Mouse (Mus musculus): ENCODE measurements around the gene Pus10. TPM values are rescaled to one million over a fixed set of nuclear protein-coding genes. Genes with fewer than 3 reads are reported as not detected.
A peak's percentile ranks its signal among the peaks of the same experiment; 100 is the strongest.

Gene Pus10
- polyA plus RNA-seq, 1 experiment from 2014 or later: 19.3 TPM

DNA sequence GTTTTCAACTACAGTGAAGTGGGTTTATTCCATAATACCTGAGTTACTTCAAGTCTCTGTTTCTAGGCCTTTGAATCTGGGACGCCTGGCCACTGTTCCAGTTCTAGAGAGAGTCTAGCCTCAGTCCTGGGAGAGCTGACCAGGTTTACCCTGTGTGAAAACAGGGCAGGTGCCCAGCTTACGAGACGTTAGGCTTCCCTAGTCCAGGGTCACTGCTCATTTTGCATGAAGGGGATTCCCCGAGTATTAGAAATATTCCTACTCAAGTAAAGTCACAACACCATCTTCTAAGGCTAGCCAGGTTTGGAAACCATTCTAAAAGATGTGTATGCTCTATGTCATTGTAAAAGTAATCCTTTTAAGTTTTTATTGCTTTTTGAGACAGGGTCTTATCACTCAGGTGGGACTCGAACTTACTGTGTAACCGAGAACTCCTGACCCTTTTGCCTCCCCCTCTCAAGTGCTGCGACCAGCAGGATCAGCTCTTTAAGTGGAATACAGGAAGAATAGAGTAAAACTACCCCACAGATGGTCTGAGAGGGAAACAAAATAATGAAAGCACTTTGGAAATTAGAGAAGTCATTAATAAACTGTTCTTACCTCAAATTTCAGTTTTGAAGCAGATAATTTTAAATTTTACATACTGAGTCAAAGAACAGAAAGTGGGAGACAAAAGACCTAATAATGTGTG is 39.3 kb downstream of the Pus10 start:
- Histone ChIP-seq H3K9me3 (ENCODE audit: control insufficient read depth, low read length) (no peaks in the 10 kb centered on the region), H3K27me3 (ENCODE audit: control insufficient read depth, insufficient read depth, low read length) (no peaks in the 10 kb centered on the region), H3K36me3 (ENCODE audit: control insufficient read depth, insufficient read depth, low read length) (peaks cover 7% of the 10 kb centered on the region; the same call in 1 of the 2 replicates), H3K9ac (ENCODE audit: low read depth, low read length) (no peak overlapping the region), H3K4me1 (replicated peaks; ENCODE audit: control insufficient read depth, insufficient read depth, low read length) (no peaks in the 10 kb centered on the region), H3K4me3 (ENCODE audit: low read depth, low read length) (no peak overlapping the region), H3K27ac (ENCODE audit: low read depth, low read length) (no peak overlapping the region), H3K4me2 (replicated peaks; ENCODE audit: low read depth, low read length) (no peak overlapping the region)
- no peak for ATAC-seq (ENCODE audit: low FRiP score)
- DNase-seq (ENCODE audit: low spot score): no peak
- 87% methylated on average over 7 of the region's 7 CpGs for WGBS

DNA sequence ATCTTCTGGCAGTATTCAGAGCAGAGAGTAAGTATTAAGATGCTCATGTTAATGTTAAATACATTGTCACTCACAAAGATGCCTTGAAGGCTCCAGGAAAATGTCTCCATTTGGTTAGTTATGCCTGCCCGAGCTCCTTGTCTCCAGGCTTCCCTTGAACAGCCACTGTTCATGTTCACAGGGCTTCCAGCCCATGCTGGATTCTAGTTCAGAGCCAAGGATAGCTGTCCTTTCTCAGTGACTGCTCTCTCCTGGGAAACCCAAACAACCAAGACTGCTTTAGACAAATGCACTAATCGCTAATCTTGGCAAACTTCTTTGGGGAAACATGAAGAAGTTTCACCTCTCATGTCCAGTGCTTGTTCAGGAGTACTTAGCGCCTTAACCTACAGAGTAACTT is 46.8 kb downstream of the Pus10 start:
- WGBS: 89% methylated on average over 3 of the region's 3 CpGs
- Histone ChIP-seq H3K36me3 (ENCODE audit: control insufficient read depth, insufficient read depth, low read length) (peaks cover 11% of the 10 kb centered on the region; the same call in 1 of the 2 replicates), H3K4me3 (ENCODE audit: low read depth, low read length) (no peak overlapping the region)

DNA sequence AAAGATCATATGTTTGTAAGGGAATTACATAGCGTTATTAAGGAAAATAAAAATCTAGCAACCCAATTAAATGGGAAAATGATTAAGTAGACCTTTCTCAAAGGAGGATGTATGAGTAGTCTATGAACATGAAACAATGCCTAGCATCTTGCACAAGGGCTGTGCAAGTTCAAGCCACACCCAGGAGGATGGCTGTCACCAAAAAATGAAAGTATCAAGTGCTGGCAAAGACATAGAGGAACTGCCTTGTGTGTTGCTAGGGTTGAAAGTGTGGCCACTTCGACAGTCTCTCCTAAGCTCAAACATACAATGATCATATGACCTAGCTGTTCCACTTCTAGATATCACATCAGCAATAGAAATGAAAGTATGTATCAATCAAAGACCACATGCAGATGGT is 53.4 kb downstream of the Pus10 start:
- no peak overlapping the region for H3K4me2 ChIP-seq (replicated peaks; ENCODE audit: low read depth, low read length)
- no peak overlapping the region for H3K9ac ChIP-seq (ENCODE audit: low read depth, low read length)
- WGBS: 98% methylated on average over 2 of the region's 2 CpGs
- DNase-seq (ENCODE audit: low spot score) (no peak), ATAC-seq (ENCODE audit: low FRiP score) (no peak)
- H3K4me3 ChIP-seq (ENCODE audit: low read depth, low read length): no peak overlapping the region
- H3K9me3 ChIP-seq (ENCODE audit: control insufficient read depth, low read length): no peaks in the 10 kb centered on the region
- H3K4me1 ChIP-seq (replicated peaks; ENCODE audit: control insufficient read depth, insufficient read depth, low read length): no peaks in the 10 kb centered on the region
- peaks cover 4% of the 10 kb centered on the region; the same call in 1 of the 2 replicates for H3K36me3 ChIP-seq (ENCODE audit: control insufficient read depth, insufficient read depth, low read length)
- H3K27ac ChIP-seq (ENCODE audit: low read depth, low read length): no peak overlapping the region
- H3K27me3 ChIP-seq (ENCODE audit: control insufficient read depth, insufficient read depth, low read length): no peaks in the 10 kb centered on the region

More for the DNA sequence above, 46.8 kb downstream of the Pus10 start:
- ATAC-seq (ENCODE audit: low FRiP score): no peak
- H3K27ac ChIP-seq (ENCODE audit: low read depth, low read length): no peak overlapping the region
- DNase-seq (ENCODE audit: low spot score): no peak
- H3K9me3 ChIP-seq (ENCODE audit: control insufficient read depth, low read length): no peaks in the 10 kb centered on the region
- no peaks in the 10 kb centered on the region for H3K4me1 ChIP-seq (replicated peaks; ENCODE audit: control insufficient read depth, insufficient read depth, low read length)
- no peaks in the 10 kb centered on the region for H3K27me3 ChIP-seq (ENCODE audit: control insufficient read depth, insufficient read depth, low read length)
- no peak overlapping the region for H3K4me2 ChIP-seq (replicated peaks; ENCODE audit: low read depth, low read length)
- no peak overlapping the region for H3K9ac ChIP-seq (ENCODE audit: low read depth, low read length)

DNA sequence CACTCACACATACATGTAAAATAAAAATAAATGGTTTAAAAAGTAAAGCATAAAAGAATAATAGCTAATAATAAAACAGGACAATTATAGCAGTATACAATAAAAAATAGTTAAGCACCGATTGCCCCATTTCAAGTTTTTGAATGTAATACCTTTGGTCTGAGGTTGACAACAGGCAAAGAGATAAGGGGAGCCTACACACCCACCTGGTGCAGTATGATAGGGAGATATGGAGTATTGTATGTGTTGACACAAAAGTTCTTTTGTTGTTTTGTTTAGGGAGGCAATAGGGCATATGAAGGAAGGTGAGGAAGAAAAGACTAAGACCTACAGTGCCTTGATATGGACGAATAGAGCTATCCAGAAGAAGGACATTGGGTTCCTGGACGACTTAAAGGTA is 54.4 kb downstream of the Pus10 start:
- WGBS: 88% methylated on average over 3 of the region's 3 CpGs

DNA sequence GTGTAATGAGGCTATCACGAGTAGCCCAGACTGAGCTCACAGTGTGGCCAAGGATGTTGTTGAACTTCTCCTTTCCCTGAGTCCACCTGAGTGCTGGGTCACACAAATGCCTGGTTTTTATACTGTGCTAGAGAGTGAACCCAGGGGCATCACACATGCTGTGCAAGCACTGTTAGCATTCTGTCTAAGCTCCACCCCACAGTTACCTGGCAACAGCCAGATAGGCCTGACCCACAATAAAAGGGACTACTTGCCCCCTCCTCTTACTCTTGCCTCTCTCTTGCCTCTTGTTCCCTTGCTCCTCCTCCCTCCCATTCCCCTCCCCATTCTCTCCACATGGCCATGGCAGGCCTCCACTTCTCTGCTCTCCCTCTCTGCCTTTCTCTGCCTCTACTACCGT is 56.9 kb downstream of the Pus10 start:
- H3K9ac ChIP-seq (ENCODE audit: low read depth, low read length): no peak overlapping the region
- H3K4me3 ChIP-seq (ENCODE audit: low read depth, low read length): no peak overlapping the region
- ATAC-seq (ENCODE audit: low FRiP score) (peak; percentile 57; the same call in 1 of the 2 replicates), DNase-seq (ENCODE audit: low spot score) (no peak)
- no peaks in the 10 kb centered on the region for H3K27me3 ChIP-seq (ENCODE audit: control insufficient read depth, insufficient read depth, low read length)
- H3K9me3 ChIP-seq (ENCODE audit: control insufficient read depth, low read length): no peaks in the 10 kb centered on the region
- H3K27ac ChIP-seq (ENCODE audit: low read depth, low read length): no peak overlapping the region
- 14% methylated on average over 2 of the region's 2 CpGs for WGBS
- H3K4me2 ChIP-seq (replicated peaks; ENCODE audit: low read depth, low read length): no peak overlapping the region
- no peaks in the 10 kb centered on the region for H3K4me1 ChIP-seq (replicated peaks; ENCODE audit: control insufficient read depth, insufficient read depth, low read length)
- peaks cover 2% of the 10 kb centered on the region; the same call in 1 of the 2 replicates for H3K36me3 ChIP-seq (ENCODE audit: control insufficient read depth, insufficient read depth, low read length)

More for the DNA sequence above, 54.4 kb downstream of the Pus10 start:
- H3K27ac ChIP-seq (ENCODE audit: low read depth, low read length): no peak overlapping the region
- no peak overlapping the region for H3K4me3 ChIP-seq (ENCODE audit: low read depth, low read length)
- DNase-seq (ENCODE audit: low spot score) (no peak), ATAC-seq (ENCODE audit: low FRiP score) (no peak)
- no peaks in the 10 kb centered on the region for H3K4me1 ChIP-seq (replicated peaks; ENCODE audit: control insufficient read depth, insufficient read depth, low read length)
- H3K27me3 ChIP-seq (ENCODE audit: control insufficient read depth, insufficient read depth, low read length): no peaks in the 10 kb centered on the region
- no peak overlapping the region for H3K4me2 ChIP-seq (replicated peaks; ENCODE audit: low read depth, low read length)
- peaks cover 4% of the 10 kb centered on the region; the same call in 1 of the 2 replicates for H3K36me3 ChIP-seq (ENCODE audit: control insufficient read depth, insufficient read depth, low read length)
- H3K9me3 ChIP-seq (ENCODE audit: control insufficient read depth, low read length): no peaks in the 10 kb centered on the region
- no peak overlapping the region for H3K9ac ChIP-seq (ENCODE audit: low read depth, low read length)

DNA sequence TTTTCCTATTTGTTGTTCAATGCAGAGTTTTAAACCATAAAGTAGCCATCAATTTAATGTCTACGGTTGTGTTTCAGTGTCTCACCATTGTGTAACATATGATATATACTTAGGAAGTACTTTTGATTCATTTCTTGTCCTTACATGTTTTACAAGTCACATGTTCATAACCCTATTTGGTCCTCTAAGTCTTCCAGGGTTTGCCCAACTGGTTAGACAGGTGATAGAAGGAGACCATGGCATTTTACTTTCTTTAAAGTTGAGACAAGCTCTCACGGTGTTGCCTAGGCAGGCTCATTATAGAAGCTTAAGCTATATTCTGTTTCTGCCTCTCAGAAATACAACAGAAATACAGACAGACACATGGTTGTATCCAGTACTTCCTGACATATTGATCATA is 60.4 kb downstream of the Pus10 start:
- no peaks in the 10 kb centered on the region for H3K36me3 ChIP-seq (ENCODE audit: control insufficient read depth, insufficient read depth, low read length)

DNA sequence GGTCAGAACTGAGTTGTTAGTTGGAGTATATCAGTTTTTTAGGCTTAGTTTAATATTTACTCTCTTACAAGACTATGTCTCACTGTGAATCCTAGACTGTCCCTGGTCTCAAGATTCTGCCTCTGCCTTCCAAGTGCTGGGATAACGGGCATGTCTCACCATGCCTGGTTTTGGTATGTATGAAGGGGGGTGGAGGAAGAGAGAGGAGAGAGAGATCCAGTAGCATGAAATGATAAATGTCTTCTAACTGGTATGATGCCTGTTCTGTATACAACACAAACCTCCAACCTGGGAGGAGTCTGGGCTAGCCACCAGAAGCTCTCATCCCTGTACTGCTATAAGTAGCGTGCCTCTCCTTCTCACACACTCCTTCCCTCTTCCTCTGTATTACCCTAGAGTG is 61.0 kb downstream of the Pus10 start:
- Histone ChIP-seq H3K4me2 (replicated peaks; ENCODE audit: low read depth, low read length) (no peak overlapping the region), H3K27me3 (ENCODE audit: control insufficient read depth, insufficient read depth, low read length) (no peaks in the 10 kb centered on the region), H3K4me3 (ENCODE audit: low read depth, low read length) (no peak overlapping the region), H3K4me1 (replicated peaks; ENCODE audit: control insufficient read depth, insufficient read depth, low read length) (no peaks in the 10 kb centered on the region), H3K36me3 (ENCODE audit: control insufficient read depth, insufficient read depth, low read length) (0 out of 2 replicates have a peak, but pooled peaks cover 2% of the 10 kb centered on the region), H3K9me3 (ENCODE audit: control insufficient read depth, low read length) (no peaks in the 10 kb centered on the region), H3K9ac (ENCODE audit: low read depth, low read length) (no peak overlapping the region), H3K27ac (ENCODE audit: low read depth, low read length) (no peak overlapping the region)
- ATAC-seq (ENCODE audit: low FRiP score): no peak
- no peak for DNase-seq (ENCODE audit: low spot score)
- WGBS: 98% methylated on average over 2 of the region's 2 CpGs

More for the DNA sequence above, 60.4 kb downstream of the Pus10 start:
- H3K4me2 ChIP-seq (replicated peaks; ENCODE audit: low read depth, low read length): no peak overlapping the region
- H3K9me3 ChIP-seq (ENCODE audit: control insufficient read depth, low read length): no peaks in the 10 kb centered on the region
- WGBS: 95% methylated on average over 2 of the region's 2 CpGs
- ATAC-seq (ENCODE audit: low FRiP score) (no peak), DNase-seq (ENCODE audit: low spot score) (no peak)
- no peak overlapping the region for H3K9ac ChIP-seq (ENCODE audit: low read depth, low read length)
- H3K27me3 ChIP-seq (ENCODE audit: control insufficient read depth, insufficient read depth, low read length): no peaks in the 10 kb centered on the region
- H3K4me1 ChIP-seq (replicated peaks; ENCODE audit: control insufficient read depth, insufficient read depth, low read length): no peaks in the 10 kb centered on the region
- H3K4me3 ChIP-seq (ENCODE audit: low read depth, low read length): no peak overlapping the region
- no peak overlapping the region for H3K27ac ChIP-seq (ENCODE audit: low read depth, low read length)

DNA sequence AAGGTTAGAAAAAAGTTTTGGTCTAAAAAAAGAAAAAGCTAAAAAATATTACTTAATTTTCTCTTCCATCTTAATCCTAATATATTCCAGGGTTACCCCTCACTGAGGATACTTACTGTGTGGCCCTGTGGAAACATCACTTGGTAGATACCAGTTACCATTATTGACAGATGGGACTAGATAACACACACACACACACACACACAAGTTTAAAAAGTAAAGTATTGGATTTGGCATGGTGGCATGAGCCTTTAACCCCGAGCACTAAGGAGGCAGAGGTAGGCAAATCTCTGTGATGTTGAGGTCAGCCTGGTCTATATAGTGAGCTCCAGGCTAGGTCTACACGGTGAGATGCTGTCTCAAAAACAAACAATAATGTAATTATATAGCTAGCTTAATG is 62.7 kb downstream of the Pus10 start:
- no peak overlapping the region for H3K4me3 ChIP-seq (ENCODE audit: low read depth, low read length)
- ATAC-seq (ENCODE audit: low FRiP score): no peak
- H3K4me1 ChIP-seq (replicated peaks; ENCODE audit: control insufficient read depth, insufficient read depth, low read length): no peaks in the 10 kb centered on the region
- H3K4me2 ChIP-seq (replicated peaks; ENCODE audit: low read depth, low read length): no peak overlapping the region
- WGBS: 93% methylated on average over 2 of the region's 2 CpGs
- no peaks in the 10 kb centered on the region for H3K9me3 ChIP-seq (ENCODE audit: control insufficient read depth, low read length)
- H3K9ac ChIP-seq (ENCODE audit: low read depth, low read length): no peak overlapping the region
- no peak overlapping the region for H3K27ac ChIP-seq (ENCODE audit: low read depth, low read length)
- H3K36me3 ChIP-seq (ENCODE audit: control insufficient read depth, insufficient read depth, low read length): 0 out of 2 replicates have a peak, but pooled peaks cover 2% of the 10 kb centered on the region
- H3K27me3 ChIP-seq (ENCODE audit: control insufficient read depth, insufficient read depth, low read length): no peaks in the 10 kb centered on the region
- DNase-seq (ENCODE audit: low spot score): no peak

DNA sequence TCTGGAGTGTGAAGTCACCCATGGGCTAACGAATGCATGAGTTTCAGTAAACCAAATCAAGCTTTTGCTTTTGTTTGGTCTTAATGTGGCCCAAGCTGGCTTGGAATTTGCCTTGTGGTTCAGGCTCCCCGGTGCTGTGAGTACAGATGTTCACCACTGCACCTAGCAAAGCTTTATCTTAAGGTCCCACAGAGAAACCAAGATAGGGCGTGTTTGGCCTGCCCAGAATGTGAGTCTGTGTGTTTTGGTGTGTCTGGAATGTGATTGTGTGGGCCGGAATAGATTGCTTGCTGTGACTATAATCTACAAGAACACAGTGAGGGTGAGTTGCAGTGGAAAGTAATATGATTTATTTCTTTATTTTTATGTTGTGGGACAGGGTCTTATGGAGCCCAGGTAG is 64.6 kb downstream of the Pus10 start:
- H3K9ac ChIP-seq (ENCODE audit: low read depth, low read length): no peak overlapping the region
- no peak overlapping the region for H3K4me2 ChIP-seq (replicated peaks; ENCODE audit: low read depth, low read length)
- H3K4me3 ChIP-seq (ENCODE audit: low read depth, low read length): no peak overlapping the region
- no peaks in the 10 kb centered on the region for H3K27me3 ChIP-seq (ENCODE audit: control insufficient read depth, insufficient read depth, low read length)
- no peaks in the 10 kb centered on the region for H3K4me1 ChIP-seq (replicated peaks; ENCODE audit: control insufficient read depth, insufficient read depth, low read length)
- DNase-seq (ENCODE audit: low spot score) (no peak), ATAC-seq (ENCODE audit: low FRiP score) (no peak)
- no peak overlapping the region for H3K27ac ChIP-seq (ENCODE audit: low read depth, low read length)
- H3K36me3 ChIP-seq (ENCODE audit: control insufficient read depth, insufficient read depth, low read length): 0 out of 2 replicates have a peak, but pooled peaks cover 2% of the 10 kb centered on the region
- 93% methylated on average over 4 of the region's 4 CpGs for WGBS
- no peaks in the 10 kb centered on the region for H3K9me3 ChIP-seq (ENCODE audit: control insufficient read depth, low read length)
